ENCODE assay signal across 18 mouse cellular contexts in the genomic region with DNA sequence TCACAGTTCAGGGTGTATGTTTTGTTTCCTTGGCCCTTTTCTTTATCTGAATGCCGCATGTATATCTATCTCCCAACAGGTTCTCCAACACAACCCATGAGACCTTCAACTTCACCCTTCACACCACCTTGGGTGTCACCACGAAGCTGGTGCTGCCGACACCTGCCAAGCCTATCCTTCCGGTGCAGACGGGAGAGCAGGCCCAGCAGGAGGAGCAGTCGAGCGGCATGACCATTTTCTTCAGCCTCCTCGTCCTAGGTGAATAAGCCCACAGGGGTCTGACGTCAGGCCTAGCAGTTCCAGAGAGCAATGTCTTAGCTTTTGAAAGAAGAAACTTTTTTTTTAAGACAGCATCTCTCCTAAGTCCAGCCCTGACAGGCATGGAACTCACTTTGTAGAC. TPM values are rescaled to one million over a fixed set of nuclear protein-coding genes. Genes with fewer than 3 reads are reported as not detected.
DNase-seq lines count a peak whose midpoint lies in the region; ATAC-seq and TF ChIP-seq lines count a peak whose summit lies in the region.
"Had no signal": no experiment of that assay in that cellular context is flagged by ENCODE, and none has a peak within 500 bp of the region (broad histone marks: within the 10 kb centered on the region; RNA-seq: fewer than 3 reads in every experiment).

No protein-coding gene starts in this region.

- 81% methylated on average over 9 of the region's 9 CpGs for WGBS in intestine, postnatal 0 days
- 83% methylated on average over 9 of the region's 9 CpGs for WGBS in intestine, embryonic 16.5 days
- WGBS in liver, embryonic 16.5 days (ENCODE audit: insufficient replicate concordance): 67% methylated on average over 9 of the region's 9 CpGs
- WGBS in intestine, embryonic 15.5 days: 88% methylated on average over 9 of the region's 9 CpGs

- H3K4me1 ChIP-seq in intestine, postnatal 0 days (replicated peaks; ENCODE audit: control insufficient read depth, insufficient read depth, low read length): peaks cover 7% of the 10 kb centered on the region; the same call in 1 of the 2 replicates
- H3K4me1 ChIP-seq in intestine, embryonic 16.5 days (ENCODE audit: control insufficient read depth, insufficient read depth, low read length): peaks cover 12% of the 10 kb centered on the region
- peaks cover 53% of the 10 kb centered on the region for H3K4me1 ChIP-seq in liver, embryonic 16.5 days (ENCODE audit: control insufficient read depth, low read depth, low read length)
- H3K4me1 ChIP-seq in intestine, embryonic 15.5 days (replicated peaks): peaks cover 13% of the 10 kb centered on the region

- no peak overlapping the region for H3K4me2 ChIP-seq in intestine, postnatal 0 days (replicated peaks; ENCODE audit: low read depth)
- no peak overlapping the region for H3K4me2 ChIP-seq in intestine, embryonic 16.5 days (ENCODE audit: low read depth, low read length)
- H3K4me2 ChIP-seq in liver, embryonic 16.5 days (ENCODE audit: low read depth, low read length): 0 out of 2 replicates have a peak overlapping the region, but pooled peaks have one; percentile 10
- no peak overlapping the region for H3K4me2 ChIP-seq in intestine, embryonic 15.5 days (replicated peaks)
- H3K4me2 ChIP-seq: embryonic facial prominence, embryonic 15.5 days; forebrain, embryonic 12.5 days; hindbrain, embryonic 15.5 days; midbrain, embryonic 13.5 days had no signal

- H3K9me3 ChIP-seq in intestine, postnatal 0 days (ENCODE audit: control insufficient read depth): no peaks in the 10 kb centered on the region
- H3K9me3 ChIP-seq in intestine, embryonic 16.5 days (ENCODE audit: control insufficient read depth, low read length): no peaks in the 10 kb centered on the region
- H3K9me3 ChIP-seq in liver, embryonic 16.5 days (replicated peaks; ENCODE audit: control insufficient read depth, low read length): peaks cover 2% of the 10 kb centered on the region; the same call in 1 of the 2 replicates
- H3K9me3 ChIP-seq in intestine, embryonic 15.5 days: no peaks in the 10 kb centered on the region; the same call in 1 of the 2 replicates
- H3K9me3 ChIP-seq: embryonic facial prominence, embryonic 15.5 days; forebrain, embryonic 12.5 days; hindbrain, embryonic 15.5 days; midbrain, embryonic 13.5 days had no signal

- H3K27me3 ChIP-seq in intestine, postnatal 0 days (replicated peaks; ENCODE audit: control insufficient read depth, insufficient read depth, low read length): no peaks in the 10 kb centered on the region
- H3K27me3 ChIP-seq in intestine, embryonic 16.5 days (replicated peaks; ENCODE audit: control insufficient read depth, insufficient read depth, low read length): no peaks in the 10 kb centered on the region
- H3K27me3 ChIP-seq in liver, embryonic 16.5 days (ENCODE audit: control insufficient read depth, insufficient read depth, low read depth, low read length): no peaks in the 10 kb centered on the region
- H3K27me3 ChIP-seq in intestine, embryonic 15.5 days (replicated peaks): no peaks in the 10 kb centered on the region
- H3K27me3 ChIP-seq: embryonic facial prominence, embryonic 15.5 days; forebrain, embryonic 12.5 days; hindbrain, embryonic 15.5 days; midbrain, embryonic 13.5 days had no signal

- H3K36me3 ChIP-seq in intestine, postnatal 0 days (ENCODE audit: control insufficient read depth, insufficient read depth): peaks cover 47% of the 10 kb centered on the region
- peaks cover 8% of the 10 kb centered on the region; the same call in 1 of the 2 replicates for H3K36me3 ChIP-seq in intestine, embryonic 16.5 days (ENCODE audit: control insufficient read depth, insufficient read depth, low read length)
- H3K36me3 ChIP-seq in liver, embryonic 16.5 days (ENCODE audit: control insufficient read depth, insufficient read depth): peaks cover 43% of the 10 kb centered on the region
- H3K36me3 ChIP-seq in intestine, embryonic 15.5 days: peaks cover 29% of the 10 kb centered on the region

- ATAC-seq in intestine, postnatal 0 days: no peak
- ATAC-seq in intestine, embryonic 16.5 days: no peak
- 0 out of 2 replicates have a peak, but pooled peaks have one; percentile 13 for ATAC-seq in erythroblast, adult 5-6 weeks (replicated peaks; ENCODE audit: low FRiP score, poor library complexity, severe bottlenecking)
- no peak for ATAC-seq in liver, embryonic 16.5 days (ENCODE audit: low read depth)
- no peak for ATAC-seq in intestine, embryonic 15.5 days
- ATAC-seq: midbrain, embryonic 13.5 days had no signal

- H3K4me3 ChIP-seq in intestine, postnatal 0 days (ENCODE audit: low read depth, low read length): no peak overlapping the region
- H3K4me3 ChIP-seq in intestine, embryonic 16.5 days (ENCODE audit: low read length): no peak overlapping the region
- no peak overlapping the region for H3K4me3 ChIP-seq in liver, embryonic 16.5 days (ENCODE audit: low read depth, low read length)
- H3K4me3 ChIP-seq in intestine, embryonic 15.5 days (replicated peaks): no peak overlapping the region
- H3K4me3 ChIP-seq: embryonic facial prominence, embryonic 15.5 days; forebrain, embryonic 12.5 days; hindbrain, embryonic 15.5 days; midbrain, embryonic 13.5 days had no signal

- peak; percentile 22; the same call in 1 of the 2 replicates for TF ChIP-seq CTCF in intestine, postnatal 0 days (IDR thresholded peaks at IDR 0.05; ENCODE audit: low read depth)

- no peak overlapping the region for H3K9ac ChIP-seq in intestine, postnatal 0 days (ENCODE audit: low read depth, low read length)
- no peak overlapping the region for H3K9ac ChIP-seq in intestine, embryonic 16.5 days (ENCODE audit: low read depth, low read length)
- H3K9ac ChIP-seq in liver, embryonic 16.5 days (ENCODE audit: low read depth, low read length): peak overlapping the region; percentile 26; the same call in 1 of the 2 replicates
- H3K9ac ChIP-seq in intestine, embryonic 15.5 days: no peak overlapping the region
- H3K9ac ChIP-seq: embryonic facial prominence, embryonic 15.5 days; forebrain, embryonic 12.5 days; hindbrain, embryonic 15.5 days; midbrain, embryonic 13.5 days had no signal

- DNase-seq in ES-CJ7 (ENCODE audit: low read depth, low spot score): peak; percentile 49
- no peak for DNase-seq in urinary bladder, postnatal 36 days (ENCODE audit: low spot score in 2 of 2)
- no peak for DNase-seq in right cerebral cortex, adult 2 months (ENCODE audit: low spot score in 2 of 2)
- DNase-seq: adrenal gland, postnatal 25 days; gastrocnemius, postnatal 36 days; heart, postnatal 14 days; kidney, adult 8-10 months; thymus, adult 2 months had no signal

- 0 out of 2 replicates have a peak overlapping the region, but pooled peaks have one; percentile 15 for H3K27ac ChIP-seq in intestine, postnatal 0 days (ENCODE audit: low read depth, low read length)
- no peak overlapping the region for H3K27ac ChIP-seq in intestine, embryonic 16.5 days (ENCODE audit: low read length)
- H3K27ac ChIP-seq in liver, embryonic 16.5 days (ENCODE audit: low read length): peak overlapping the region; percentile 63
- no peak overlapping the region for H3K27ac ChIP-seq in intestine, embryonic 15.5 days
- H3K27ac ChIP-seq: embryonic facial prominence, embryonic 15.5 days; forebrain, embryonic 12.5 days; hindbrain, embryonic 15.5 days; macrophage; midbrain, embryonic 13.5 days had no signal

RNA-seq across cellular contexts. Expression of a gene that starts 2.5 kb away (rescaled TPM):
- 14.9 and 15.7 TPM in 2 replicates for polyA plus RNA-seq in intestine, postnatal 0 days (2015; fragmentation: Nextera tagmentation; extraction: Ambion mirVana)
- polyA plus RNA-seq in intestine, embryonic 16.5 days (2015; fragmentation: Nextera tagmentation; extraction: Ambion mirVana): 19.0 and 21.4 TPM in 2 replicates
- 123 and 129 TPM in 2 replicates for total RNA-seq in erythroblast, adult 5-6 weeks (2015; ENCODE audit: low replicate concordance)
- total RNA-seq in erythroblast, adult 5-6 weeks (2017; ENCODE audit: low replicate concordance): 111 and 194 TPM in 2 replicates
- polyA plus RNA-seq in liver, embryonic 16.5 days (2015; fragmentation: Nextera tagmentation; extraction: Ambion mirVana): 14.7 and 15.1 TPM in 2 replicates
- polyA plus RNA-seq in intestine, embryonic 15.5 days (2015; fragmentation: Nextera tagmentation; extraction: Ambion mirVana): 19.9 and 21.7 TPM in 2 replicates

Comparison
In these comparisons a context has a peak if more than half of its experiments do, and no peak if none do; other contexts are left out.
1. H3K27ac ChIP-seq: peak in intestine, postnatal 0 days (single experiment) and liver, embryonic 16.5 days (single experiment); none in intestine, embryonic 16.5 days (single experiment) and intestine, embryonic 15.5 days (single experiment).